Mouse (Mus musculus): ENCODE measurements around the gene Itgb1bp2. TPM values are rescaled to one million over a fixed set of nuclear protein-coding genes. Genes with fewer than 3 reads are reported as not detected.
A peak's percentile ranks its signal among the peaks of the same experiment; 100 is the strongest.

Gene Itgb1bp2
- total RNA-seq (2017), result 1.7 and 6.1 TPM in 2 replicates

- no peak for ATAC-seq (replicated peaks in 1 of 2; ENCODE audit: insufficient read depth in 1 of 2, low FRiP score in 2 of 2, low TSS enrichment in 1 of 2, low read depth in 1 of 2, poor library complexity in 2 of 2, severe bottlenecking in 2 of 2)
Observed at GRCm38 (mm10) chrX:101448886-101449475, at the start of gene Itgb1bp2. TSS of gene Itgb1bp2 (plus strand) at chrX:101449088.

GRCm38 (mm10) chrX:101418946-101419724 is 29.8 kb upstream of the Itgb1bp2 start:
- ATAC-seq (replicated peaks in 1 of 2; ENCODE audit: insufficient read depth in 1 of 2, low FRiP score in 2 of 2, low TSS enrichment in 1 of 2, low read depth in 1 of 2, poor library complexity in 2 of 2, severe bottlenecking in 2 of 2), result peak; percentile 9 to 35; a peak in 1 of 4 replicates

- ATAC-seq (replicated peaks in 1 of 2; ENCODE audit: insufficient read depth in 1 of 2, low FRiP score in 2 of 2, low TSS enrichment in 1 of 2, low read depth in 1 of 2, poor library complexity in 2 of 2, severe bottlenecking in 2 of 2), result peak; percentile 93 to 97
Observed at GRCm38 (mm10) chrX:101419725-101420699, 28.9 kb upstream of the Itgb1bp2 start.

- no peak for ATAC-seq (replicated peaks in 1 of 2; ENCODE audit: insufficient read depth in 1 of 2, low FRiP score in 2 of 2, low TSS enrichment in 1 of 2, low read depth in 1 of 2, poor library complexity in 2 of 2, severe bottlenecking in 2 of 2)
Observed at GRCm38 (mm10) chrX:101420700-101421095, 28.2 kb upstream of the Itgb1bp2 start, which contains the start of gene Zmym3. TSS of gene Zmym3 (minus strand) at chrX:101420849.

GRCm38 (mm10) chrX:101423462-101423861 is 25.4 kb upstream of the Itgb1bp2 start:
- ATAC-seq (replicated peaks in 1 of 2; ENCODE audit: insufficient read depth in 1 of 2, low FRiP score in 2 of 2, low TSS enrichment in 1 of 2, low read depth in 1 of 2, poor library complexity in 2 of 2, severe bottlenecking in 2 of 2), result no peak

GRCm38 (mm10) chrX:101427774-101428173 is 21.1 kb upstream of the Itgb1bp2 start:
- no peak for ATAC-seq (replicated peaks in 1 of 2; ENCODE audit: insufficient read depth in 1 of 2, low FRiP score in 2 of 2, low TSS enrichment in 1 of 2, low read depth in 1 of 2, poor library complexity in 2 of 2, severe bottlenecking in 2 of 2)

GRCm38 (mm10) chrX:101428785-101429141 is 20.1 kb upstream of the Itgb1bp2 start:
- 0 out of 4 replicates have a peak, but pooled peaks of 1 of the 2 experiments have one; percentile 1 for ATAC-seq (replicated peaks in 1 of 2; ENCODE audit: insufficient read depth in 1 of 2, low FRiP score in 2 of 2, low TSS enrichment in 1 of 2, low read depth in 1 of 2, poor library complexity in 2 of 2, severe bottlenecking in 2 of 2)

- ATAC-seq (replicated peaks in 1 of 2; ENCODE audit: insufficient read depth in 1 of 2, low FRiP score in 2 of 2, low TSS enrichment in 1 of 2, low read depth in 1 of 2, poor library complexity in 2 of 2, severe bottlenecking in 2 of 2), result peak; percentile 94 to 95
Observed at GRCm38 (mm10) chrX:101429142-101429949, 19.5 kb upstream of the Itgb1bp2 start, which contains the start of gene Nono. TSS of gene Nono (plus strand) at chrX:101429318.

- 0 out of 4 replicates have a peak, but pooled peaks of 1 of the 2 experiments have one; percentile 1 for ATAC-seq (replicated peaks in 1 of 2; ENCODE audit: insufficient read depth in 1 of 2, low FRiP score in 2 of 2, low TSS enrichment in 1 of 2, low read depth in 1 of 2, poor library complexity in 2 of 2, severe bottlenecking in 2 of 2)
Observed at GRCm38 (mm10) chrX:101429976-101430375, 18.9 kb upstream of the Itgb1bp2 start.

- ATAC-seq (replicated peaks in 1 of 2; ENCODE audit: insufficient read depth in 1 of 2, low FRiP score in 2 of 2, low TSS enrichment in 1 of 2, low read depth in 1 of 2, poor library complexity in 2 of 2, severe bottlenecking in 2 of 2), result no peak
Observed at GRCm38 (mm10) chrX:101451147-101451546, 2.3 kb downstream of the Itgb1bp2 start.

- no peak for ATAC-seq (replicated peaks in 1 of 2; ENCODE audit: insufficient read depth in 1 of 2, low FRiP score in 2 of 2, low TSS enrichment in 1 of 2, low read depth in 1 of 2, poor library complexity in 2 of 2, severe bottlenecking in 2 of 2)
Observed at GRCm38 (mm10) chrX:101451591-101451990, 2.7 kb downstream of the Itgb1bp2 start.

GRCm38 (mm10) chrX:101472202-101472601 is 23.3 kb downstream of the Itgb1bp2 start:
- ATAC-seq (replicated peaks in 1 of 2; ENCODE audit: insufficient read depth in 1 of 2, low FRiP score in 2 of 2, low TSS enrichment in 1 of 2, low read depth in 1 of 2, poor library complexity in 2 of 2, severe bottlenecking in 2 of 2), result no peak

- ATAC-seq (replicated peaks in 1 of 2; ENCODE audit: insufficient read depth in 1 of 2, low FRiP score in 2 of 2, low TSS enrichment in 1 of 2, low read depth in 1 of 2, poor library complexity in 2 of 2, severe bottlenecking in 2 of 2), result no peak
Observed at GRCm38 (mm10) chrX:101481604-101482350, 32.9 kb downstream of the Itgb1bp2 start.

GRCm38 (mm10) chrX:101486487-101487152 is 37.7 kb downstream of the Itgb1bp2 start:
- peak; percentile 22 to 81; a peak in 2 of 4 replicates for ATAC-seq (replicated peaks in 1 of 2; ENCODE audit: insufficient read depth in 1 of 2, low FRiP score in 2 of 2, low TSS enrichment in 1 of 2, low read depth in 1 of 2, poor library complexity in 2 of 2, severe bottlenecking in 2 of 2)
